Mouse (Mus musculus) granulocyte monocyte progenitor cell, adult 5-6 weeks (primary cell): ENCODE measurements at regions not wholly inside any gene's neighbourhood (a gene's known extent, or its start where the extent isn't known, plus 50 kb on each side); places are given as distances from the start of the nearest gene placed in this dataset.

Source experiments
- ATAC-seq: replicated peaks from 2 replicates; pipeline ENCODE4 v1.8.0; 2016; ENCODE audit warnings: mild to moderate bottlenecking, moderate TSS enrichment, inconsistent platforms; ENCODE audit not compliant: poor library complexity, severe bottlenecking

DNA sequence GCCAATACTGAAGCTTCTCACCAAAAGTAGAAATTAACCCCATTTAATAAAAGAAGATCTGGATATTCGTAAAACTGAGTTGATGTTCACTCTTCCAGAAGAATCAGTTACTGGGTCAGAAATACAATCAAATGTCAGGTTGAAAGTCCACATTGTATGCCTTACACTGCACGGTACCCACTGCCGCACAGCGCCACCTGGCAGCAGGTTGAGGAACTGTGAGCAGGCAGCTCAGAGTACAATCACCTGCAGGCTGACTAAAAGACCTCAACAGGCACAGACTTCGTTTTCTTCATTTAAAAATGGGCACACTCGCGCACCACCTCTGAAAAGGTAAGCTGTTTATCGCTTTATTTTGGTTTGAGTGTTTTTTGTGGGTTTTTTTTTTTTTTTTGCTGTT lies 341.8 kb upstream of the Mms22l start:
- ATAC-seq: peak; percentile 68

DNA sequence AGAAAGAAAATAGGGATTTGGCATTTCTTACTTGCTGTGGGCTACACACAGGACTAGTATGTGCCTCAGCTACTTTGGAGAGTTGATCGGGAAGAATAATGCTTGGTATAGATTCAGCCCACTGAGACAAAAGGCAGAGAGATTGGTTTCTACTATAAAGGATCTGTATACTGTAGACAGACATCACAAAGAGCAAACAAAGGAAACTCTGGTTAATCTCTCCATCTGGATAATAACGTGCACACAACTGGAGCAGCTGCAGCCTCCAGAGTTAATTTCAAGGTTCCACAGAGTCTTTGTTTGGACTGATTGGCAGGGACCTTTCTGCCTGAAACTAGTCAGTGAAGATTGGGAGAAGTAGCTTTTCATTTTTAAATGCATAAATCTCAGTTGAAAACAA lies 322.5 kb upstream of the Mms22l start:
- ATAC-seq: no peak

DNA sequence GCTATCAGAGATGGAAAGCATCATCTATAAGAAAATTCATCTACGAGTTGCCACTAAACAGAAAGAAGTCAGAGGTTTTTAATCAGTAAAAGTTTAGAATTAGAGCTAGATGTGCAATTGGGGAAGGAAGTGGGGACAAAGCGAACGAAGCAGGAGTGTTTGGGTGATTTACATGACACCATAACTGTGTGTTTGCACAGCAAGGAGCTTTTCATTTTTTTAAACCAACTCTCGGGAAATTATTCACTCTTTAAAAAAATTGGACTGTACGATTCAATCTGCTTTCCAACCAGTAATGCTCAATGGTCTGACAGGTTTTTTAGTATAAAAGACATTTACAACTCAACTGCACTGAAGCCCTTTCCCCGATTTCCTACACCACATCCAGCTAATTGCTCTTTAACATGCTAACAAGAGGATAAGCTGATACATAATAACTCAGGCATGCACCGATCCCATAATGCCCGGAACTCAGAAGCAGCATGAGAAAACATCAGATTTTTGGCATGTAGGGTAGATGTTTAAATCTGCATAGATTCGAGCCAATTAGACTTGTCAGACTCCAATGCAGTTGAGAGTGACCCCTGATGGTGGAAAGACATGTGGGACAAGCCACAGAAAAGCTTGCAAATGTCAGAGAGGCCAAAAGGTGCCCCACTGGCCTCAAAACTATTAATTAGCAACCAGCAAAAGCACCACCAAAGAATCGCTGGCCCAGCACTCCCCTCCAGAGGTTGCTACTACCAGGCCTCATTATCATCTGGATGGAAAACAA lies 282.8 kb upstream of the Mms22l start:
- ATAC-seq: no peak

DNA sequence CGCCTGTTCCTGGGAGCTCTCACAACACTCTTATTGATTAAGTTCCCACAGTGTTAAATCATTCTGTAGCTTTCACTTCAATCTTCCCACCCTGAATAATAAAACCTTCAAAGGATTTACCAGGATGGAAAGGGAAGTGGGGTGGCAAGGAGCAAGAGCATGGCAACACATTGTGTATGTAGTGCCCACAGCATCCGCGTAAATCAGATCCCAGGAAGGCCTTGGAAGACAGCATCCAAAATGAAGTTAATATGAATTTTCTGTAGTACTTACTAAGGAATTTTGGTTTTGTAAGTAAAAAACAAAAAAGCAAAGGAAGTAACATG lies 282.3 kb upstream of the Mms22l start:
- ATAC-seq: no peak

DNA sequence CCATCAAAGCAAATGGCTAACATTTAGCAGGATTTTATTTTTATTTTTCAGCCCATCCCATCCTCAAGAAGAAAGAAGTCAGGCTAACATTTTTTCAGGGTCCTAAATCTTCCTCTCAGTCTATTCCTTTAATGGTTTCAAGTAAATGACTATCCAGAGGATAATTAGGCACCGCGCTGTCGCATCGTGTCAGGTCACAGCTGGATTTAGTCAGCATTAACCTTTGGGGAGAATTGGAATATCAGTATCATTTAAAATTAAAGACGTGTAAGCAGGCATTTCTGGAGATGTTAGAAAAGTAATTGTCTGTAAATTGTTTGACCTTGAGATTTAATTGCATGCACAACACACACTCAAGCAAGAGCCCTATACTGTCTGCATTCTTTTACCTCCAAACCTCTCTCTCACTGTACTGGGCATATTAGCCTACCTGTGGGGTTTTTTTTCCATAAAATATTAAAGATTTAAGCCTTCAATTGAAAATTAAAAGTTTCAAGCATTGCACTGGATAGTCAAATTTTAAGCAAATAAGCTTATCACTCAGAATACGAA lies 277.8 kb upstream of the Mms22l start:
- no peak for ATAC-seq

DNA sequence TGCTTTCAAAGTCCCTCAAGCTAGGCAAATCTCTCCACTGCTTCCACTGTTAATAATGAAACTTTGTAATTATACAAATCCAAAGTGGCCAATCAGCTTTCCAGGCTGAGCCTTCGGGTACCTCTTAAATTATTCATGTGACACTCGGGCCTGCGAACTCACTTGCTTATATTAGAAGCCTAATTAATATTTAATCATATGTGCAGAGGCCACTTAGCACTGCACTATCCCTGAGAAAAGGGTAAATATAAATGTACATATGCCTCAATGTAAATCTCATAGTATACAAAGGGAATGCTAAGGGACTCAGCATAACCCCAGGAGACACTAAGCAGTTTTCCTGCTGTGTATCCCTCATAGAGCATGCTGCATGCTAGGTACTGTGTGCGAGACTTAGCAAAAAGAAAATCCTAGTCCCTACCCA lies 277.2 kb upstream of the Mms22l start:
- no peak for ATAC-seq

DNA sequence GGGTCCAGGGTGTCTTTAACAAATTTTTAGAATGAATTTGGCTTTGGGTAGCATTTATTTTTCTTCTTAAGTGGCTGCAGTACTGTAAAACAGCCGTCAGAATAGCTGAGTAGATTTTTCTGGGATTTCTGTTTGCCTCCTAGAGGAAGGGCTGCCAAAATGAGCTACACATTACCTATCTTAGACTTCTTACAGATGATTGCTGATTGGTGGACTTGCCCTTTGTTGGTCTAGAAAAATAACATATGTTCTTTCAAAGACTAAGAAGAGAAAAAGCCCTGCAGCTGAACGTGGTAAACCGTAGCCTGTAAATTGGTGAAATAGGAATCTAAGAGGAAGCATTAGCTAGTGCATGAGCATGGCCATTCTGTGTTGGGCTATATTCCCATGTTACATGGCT lies 276.7 kb upstream of the Mms22l start:
- no peak for ATAC-seq

DNA sequence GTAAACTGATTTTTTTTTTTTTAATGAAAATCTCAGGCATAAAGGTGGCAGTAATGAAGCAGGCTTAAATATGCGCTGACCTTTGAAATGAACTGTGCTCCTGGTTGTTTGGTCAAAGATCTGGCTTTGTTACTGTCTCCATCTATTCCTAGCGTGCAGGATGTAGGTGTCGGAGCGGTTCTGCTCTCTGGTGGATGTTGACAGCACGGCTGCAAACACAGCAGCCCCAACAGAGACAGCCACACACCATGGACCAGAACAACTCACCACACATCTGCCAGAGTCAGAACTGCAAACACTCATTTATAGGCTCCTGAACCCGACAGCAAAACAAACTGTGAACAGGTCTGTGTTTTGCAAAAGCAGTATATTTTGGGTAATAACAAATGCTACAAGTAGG lies 251.1 kb upstream of the Mms22l start:
- ATAC-seq: no peak

DNA sequence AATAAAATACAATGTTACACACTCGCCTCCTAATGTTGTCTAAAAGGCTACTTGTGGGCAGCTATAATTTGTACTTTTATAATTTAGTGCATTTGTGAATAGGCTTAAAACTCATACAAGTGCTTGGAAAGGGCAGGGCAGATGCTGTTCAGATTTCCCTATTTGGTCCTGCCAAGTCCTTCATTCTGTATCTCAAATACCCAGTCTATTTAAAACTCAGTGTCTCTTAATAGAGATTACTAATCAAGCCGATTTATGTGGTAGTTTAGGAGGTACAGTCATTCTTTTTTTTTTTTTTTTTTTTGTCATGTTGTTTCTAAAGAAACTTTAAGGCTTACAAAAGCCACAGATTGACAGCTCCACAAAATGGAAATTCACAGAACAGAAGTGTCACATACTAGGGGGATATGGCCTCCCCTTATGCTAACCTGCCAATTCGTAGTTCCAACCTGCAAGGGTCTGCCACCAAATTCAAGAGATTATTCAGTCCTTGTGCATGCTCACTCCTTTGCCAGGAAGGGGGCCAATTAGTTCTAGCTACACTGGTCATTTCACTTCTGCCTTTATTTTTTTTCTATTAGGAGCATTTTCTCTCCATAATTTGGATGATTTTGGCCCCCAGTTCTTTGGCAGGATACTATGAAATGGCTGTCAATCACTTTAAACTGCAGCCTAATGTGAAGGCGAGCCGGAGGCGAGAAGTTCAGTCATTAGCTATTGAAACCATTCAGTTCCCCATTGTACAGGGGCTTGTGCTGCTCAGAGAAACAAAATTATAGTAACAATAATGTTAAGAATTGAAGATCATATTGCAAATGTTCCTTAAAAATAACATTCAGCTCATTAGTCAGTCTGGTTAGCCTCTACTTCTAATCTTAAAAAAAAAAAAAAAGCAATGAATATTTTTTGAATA lies 247.9 kb upstream of the Mms22l start:
- ATAC-seq: no peak

DNA sequence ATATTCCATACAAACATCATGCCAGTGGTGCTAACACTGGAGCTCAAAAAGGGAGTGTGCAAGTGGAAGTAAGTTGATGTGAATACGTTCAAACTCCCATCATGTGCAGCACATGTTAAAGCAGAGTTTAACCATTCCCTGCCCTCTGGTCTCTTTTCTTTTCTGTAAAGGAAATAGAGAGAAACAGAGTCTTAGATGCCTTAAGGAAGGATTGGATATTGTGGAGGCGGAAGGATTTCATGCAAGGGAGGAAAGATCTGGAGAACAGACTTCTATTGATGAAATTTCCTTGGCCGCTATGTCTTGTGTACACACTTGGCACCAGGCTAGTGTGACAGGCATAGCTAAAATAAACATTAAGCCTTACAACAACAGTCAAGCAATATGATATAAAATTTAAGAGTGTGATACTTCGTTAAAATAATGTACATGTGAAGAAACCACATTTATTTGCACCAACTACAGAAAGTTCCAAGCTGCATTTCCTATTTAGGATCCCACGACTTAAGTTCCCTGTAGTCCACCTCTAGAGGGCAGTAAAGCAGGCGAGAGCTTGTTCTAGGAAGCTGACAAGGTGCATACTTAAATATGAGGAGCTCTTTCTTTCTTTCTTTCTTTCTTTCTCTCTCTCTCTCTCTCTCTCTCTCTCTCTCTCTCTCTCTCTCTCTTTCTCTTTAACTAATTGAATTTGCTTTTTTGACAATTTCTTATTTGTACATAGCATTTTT lies 246.8 kb upstream of the Mms22l start:
- ATAC-seq: no peak; the same call in 1 of the 2 replicates

DNA sequence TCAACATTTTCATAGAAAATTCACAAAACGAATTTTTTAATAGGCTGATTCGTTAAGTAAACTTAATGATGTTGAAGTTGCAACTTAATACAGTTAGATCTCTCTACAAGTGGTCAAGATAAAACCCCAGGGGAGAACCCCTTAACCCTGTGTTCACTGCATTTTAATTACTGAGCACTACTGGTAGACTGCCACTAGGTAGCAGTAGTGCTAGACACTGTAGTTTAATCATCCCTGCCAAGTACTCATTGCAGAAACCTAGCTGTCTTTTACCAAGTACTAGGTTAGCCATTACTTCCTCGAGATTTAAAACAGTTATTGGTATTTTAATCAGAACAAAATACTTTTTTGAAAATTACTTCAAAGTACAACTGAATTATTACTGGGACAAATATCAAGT lies 218.1 kb upstream of the Mms22l start:
- no peak for ATAC-seq
